Mouse (Mus musculus): ENCODE results near the gene Akt3. TPM values are rescaled to one million over a fixed set of nuclear protein-coding genes. Genes with fewer than 3 reads are reported as not detected.

The Akt3 gene
- polyA plus RNA-seq, 1 experiment from 2014 or later, result 0.54 TPM

DNA sequence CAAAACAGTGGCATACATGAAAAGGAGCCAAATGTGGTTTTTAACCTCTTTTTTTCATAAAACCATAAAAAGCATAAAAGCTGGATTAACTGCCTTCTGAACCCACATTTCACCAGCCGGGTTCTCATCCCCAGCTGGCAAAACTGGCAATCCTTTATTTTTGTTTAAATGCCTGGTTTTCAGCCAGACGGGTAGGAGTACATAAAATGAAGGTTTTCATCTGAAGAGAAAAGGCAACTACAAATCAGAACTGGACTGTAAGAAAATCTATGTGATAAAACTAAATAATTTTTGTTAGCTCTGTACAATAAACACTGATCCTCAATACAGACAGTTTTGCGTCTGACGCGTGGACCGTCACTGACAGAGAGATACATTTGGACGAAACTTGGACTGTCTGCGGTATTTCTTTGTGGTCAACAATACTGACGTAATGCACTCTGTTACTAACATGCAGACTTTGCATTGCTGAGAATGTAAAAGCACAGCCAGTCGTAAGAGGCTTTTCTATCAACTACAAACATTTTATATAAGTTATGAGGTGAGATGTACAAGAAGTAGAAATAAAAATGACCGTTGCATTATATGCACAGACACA lies 206.5 kb downstream of the Akt3 start:
- Histone ChIP-seq H3K27me3 (ENCODE audit: insufficient read depth, low read length) (no peaks in the 10 kb centered on the region), H3K9ac (replicated peaks) (no peak overlapping the region), H3K4me1 (ENCODE audit: insufficient read depth) (no peaks in the 10 kb centered on the region), H3K4me3 (ENCODE audit: low read depth, low read length) (no peak overlapping the region), H3K36me3 (replicated peaks; ENCODE audit: insufficient read depth, low read length) (no peaks in the 10 kb centered on the region), H3K9me3 (ENCODE audit: low read length) (no peaks in the 10 kb centered on the region), H3K27ac (ENCODE audit: low read depth) (no peak overlapping the region), H3K4me2 (ENCODE audit: low read depth, low read length) (no peak overlapping the region)
- TF ChIP-seq CTCF (IDR thresholded peaks at IDR 0.05; ENCODE audit: low read depth) (no peak), EP300 (IDR thresholded peaks at IDR 0.05; ENCODE audit: low read depth) (no peak)
- DNase-seq (no peak), ATAC-seq (no peak)
- WGBS (ENCODE audit: insufficient replicate concordance), result 85% methylated on average over 11 of the region's 11 CpGs

DNA sequence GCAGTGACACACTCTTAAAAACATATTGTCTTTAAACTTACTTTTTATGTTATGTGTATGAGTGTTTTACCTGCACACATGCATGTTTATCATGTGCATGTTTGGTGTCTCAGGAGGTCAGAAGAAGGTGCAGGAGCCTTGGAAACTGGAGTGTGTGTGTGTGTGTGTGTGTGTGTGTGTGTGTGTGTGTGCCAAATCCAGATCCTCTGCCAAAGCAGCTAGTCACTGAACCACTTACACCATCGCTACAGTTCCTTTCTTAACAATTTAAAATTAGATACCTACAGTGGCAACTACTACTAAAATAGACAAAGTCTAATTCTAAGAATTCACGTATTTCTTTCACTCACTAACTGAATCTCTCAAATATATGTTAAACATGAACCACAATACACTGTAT lies 209.2 kb downstream of the Akt3 start:
- H3K4me2 ChIP-seq (ENCODE audit: low read depth, low read length), result no peak overlapping the region
- no peak overlapping the region for H3K9ac ChIP-seq (replicated peaks)
- DNase-seq (no peak), ATAC-seq (no peak)
- no peak for TF ChIP-seq EP300 (IDR thresholded peaks at IDR 0.05; ENCODE audit: low read depth)
- no peak for TF ChIP-seq CTCF (IDR thresholded peaks at IDR 0.05; ENCODE audit: low read depth)
- no peaks in the 10 kb centered on the region for H3K36me3 ChIP-seq (replicated peaks; ENCODE audit: insufficient read depth, low read length)
- 85% methylated on average over 2 of the region's 2 CpGs for WGBS (ENCODE audit: insufficient replicate concordance)
- H3K9me3 ChIP-seq (ENCODE audit: low read length), result no peaks in the 10 kb centered on the region
- H3K27me3 ChIP-seq (ENCODE audit: insufficient read depth, low read length), result no peaks in the 10 kb centered on the region
- no peaks in the 10 kb centered on the region for H3K4me1 ChIP-seq (ENCODE audit: insufficient read depth)
- no peak overlapping the region for H3K27ac ChIP-seq (ENCODE audit: low read depth)
- H3K4me3 ChIP-seq (ENCODE audit: low read depth, low read length), result no peak overlapping the region

DNA sequence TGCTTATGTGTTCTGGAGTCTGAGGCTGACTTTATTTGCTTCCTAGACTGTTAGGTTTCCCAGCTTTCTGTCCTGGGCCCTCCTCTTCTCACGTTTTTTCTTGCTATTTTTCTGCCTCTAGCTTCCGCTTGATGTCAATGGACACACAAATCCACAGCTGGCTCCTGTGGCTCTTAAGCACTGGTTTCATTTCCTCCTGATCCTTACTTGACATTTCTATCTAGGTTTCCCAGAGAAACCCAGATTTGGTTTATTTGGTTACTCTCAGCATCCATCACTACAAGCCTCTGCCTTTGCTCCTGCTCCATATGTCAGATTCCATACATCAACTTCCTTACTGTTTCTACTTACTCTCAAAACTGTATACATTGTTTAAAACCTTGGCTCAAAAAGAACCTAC lies 211.0 kb downstream of the Akt3 start:
- no peak for DNase-seq
- Histone ChIP-seq H3K4me2 (ENCODE audit: low read depth, low read length) (no peak overlapping the region), H3K4me3 (ENCODE audit: low read depth, low read length) (no peak overlapping the region), H3K4me1 (ENCODE audit: insufficient read depth) (no peaks in the 10 kb centered on the region), H3K27me3 (ENCODE audit: insufficient read depth, low read length) (no peaks in the 10 kb centered on the region), H3K9me3 (ENCODE audit: low read length) (no peaks in the 10 kb centered on the region), H3K36me3 (replicated peaks; ENCODE audit: insufficient read depth, low read length) (no peaks in the 10 kb centered on the region), H3K9ac (replicated peaks) (no peak overlapping the region), H3K27ac (ENCODE audit: low read depth) (no peak overlapping the region)
- ATAC-seq, result no peak
- 72% methylated on average over 2 of the region's 2 CpGs for WGBS (ENCODE audit: insufficient replicate concordance)
- TF ChIP-seq EP300 (IDR thresholded peaks at IDR 0.05; ENCODE audit: low read depth), result no peak
- TF ChIP-seq CTCF (IDR thresholded peaks at IDR 0.05; ENCODE audit: low read depth), result no peak

DNA sequence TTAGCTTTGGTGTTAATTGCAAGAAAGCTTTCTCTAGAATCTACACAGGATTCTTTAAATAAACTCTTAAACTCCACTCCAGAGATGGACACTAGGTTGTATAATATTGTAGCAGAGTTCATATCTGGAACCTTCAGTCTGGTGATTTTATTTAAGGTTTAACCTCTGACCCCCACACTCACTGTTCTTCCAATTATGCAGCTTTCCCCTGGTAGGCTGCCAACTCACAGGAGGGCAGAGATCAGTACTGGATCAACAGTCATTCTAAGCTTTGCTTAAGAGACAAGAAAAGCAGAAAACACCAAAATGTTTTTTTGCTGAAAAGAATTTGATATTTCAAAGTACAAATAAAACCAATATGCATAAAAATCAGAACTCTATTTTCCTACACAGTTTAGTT lies 212.1 kb downstream of the Akt3 start:
- ATAC-seq, result peak; percentile 66; the same call in 1 of the 2 replicates
- no peak overlapping the region for H3K9ac ChIP-seq (replicated peaks)
- peak; percentile 57 for DNase-seq

DNA sequence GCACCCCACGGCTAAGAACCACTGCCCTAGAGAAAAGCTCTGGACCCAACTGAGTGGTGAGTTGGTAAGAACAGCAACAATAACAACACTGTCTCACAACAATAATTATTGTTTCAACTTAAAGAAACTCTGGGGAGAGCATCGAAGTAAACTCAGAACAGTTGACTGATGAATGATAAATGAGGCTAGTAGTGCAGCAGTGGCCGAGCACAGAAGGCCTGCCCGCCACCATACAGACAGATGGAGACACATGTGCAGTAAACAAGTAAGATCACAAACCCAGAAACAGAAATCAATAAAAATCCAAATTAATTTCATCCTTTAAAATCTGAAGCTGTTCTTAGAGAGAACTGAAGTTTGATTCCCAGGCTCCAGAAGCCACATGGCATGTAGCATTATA lies 217.9 kb downstream of the Akt3 start:
- Histone ChIP-seq H3K9me3 (ENCODE audit: low read length) (no peaks in the 10 kb centered on the region), H3K9ac (replicated peaks) (no peak overlapping the region), H3K27ac (ENCODE audit: low read depth) (no peak overlapping the region), H3K4me3 (ENCODE audit: low read depth, low read length) (no peak overlapping the region), H3K27me3 (ENCODE audit: insufficient read depth, low read length) (no peaks in the 10 kb centered on the region), H3K4me2 (ENCODE audit: low read depth, low read length) (no peak overlapping the region), H3K36me3 (replicated peaks; ENCODE audit: insufficient read depth, low read length) (no peaks in the 10 kb centered on the region), H3K4me1 (ENCODE audit: insufficient read depth) (no peaks in the 10 kb centered on the region)
- DNase-seq (no peak), ATAC-seq (no peak)
- TF ChIP-seq EP300 (IDR thresholded peaks at IDR 0.05; ENCODE audit: low read depth) (no peak), CTCF (IDR thresholded peaks at IDR 0.05; ENCODE audit: low read depth) (no peak)
- 75% methylated on average over 4 of the region's 4 CpGs for WGBS (ENCODE audit: insufficient replicate concordance)

More for the DNA sequence above, 212.1 kb downstream of the Akt3 start:
- H3K4me2 ChIP-seq (ENCODE audit: low read depth, low read length), result no peak overlapping the region
- no peak overlapping the region for H3K4me3 ChIP-seq (ENCODE audit: low read depth, low read length)
- no peaks in the 10 kb centered on the region for H3K4me1 ChIP-seq (ENCODE audit: insufficient read depth)
- no peaks in the 10 kb centered on the region for H3K9me3 ChIP-seq (ENCODE audit: low read length)
- no peaks in the 10 kb centered on the region for H3K27me3 ChIP-seq (ENCODE audit: insufficient read depth, low read length)
- 0 out of 2 replicates have a peak overlapping the region, but pooled peaks have one; percentile 3 for H3K27ac ChIP-seq (ENCODE audit: low read depth)
- TF ChIP-seq EP300 (IDR thresholded peaks at IDR 0.05; ENCODE audit: low read depth) (no peak), CTCF (IDR thresholded peaks at IDR 0.05; ENCODE audit: low read depth) (no peak)
- H3K36me3 ChIP-seq (replicated peaks; ENCODE audit: insufficient read depth, low read length), result no peaks in the 10 kb centered on the region

DNA sequence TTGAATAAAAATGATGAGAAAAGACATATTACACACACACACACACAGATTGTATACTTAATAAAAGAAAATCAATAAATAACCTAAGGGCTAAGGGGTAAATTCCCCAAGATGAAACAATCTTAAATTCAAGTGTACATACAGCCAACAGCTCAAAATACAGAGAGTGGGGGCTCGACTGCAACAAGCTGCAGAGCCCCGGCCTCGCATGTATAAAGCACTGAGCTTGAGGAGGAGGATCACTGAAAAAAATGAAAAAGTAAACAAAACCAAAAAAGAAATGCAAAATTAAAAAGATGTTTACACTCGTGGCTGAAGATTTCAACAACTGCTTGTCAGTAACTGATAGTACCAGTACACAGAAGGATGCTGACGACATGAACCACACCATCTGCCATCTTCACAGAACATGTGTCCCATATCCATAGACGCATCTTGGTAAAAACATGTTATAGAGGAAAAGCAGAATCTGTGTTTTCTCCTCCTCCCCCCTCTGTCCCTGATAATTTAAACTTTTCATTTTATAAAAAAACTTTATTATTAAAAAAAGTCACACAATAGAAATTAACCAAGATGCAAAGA lies 218.8 kb downstream of the Akt3 start:
- no peaks in the 10 kb centered on the region for H3K9me3 ChIP-seq (ENCODE audit: low read length)
- no peak overlapping the region for H3K4me2 ChIP-seq (ENCODE audit: low read depth, low read length)
- no peak overlapping the region for H3K4me3 ChIP-seq (ENCODE audit: low read depth, low read length)
- H3K4me1 ChIP-seq (ENCODE audit: insufficient read depth), result no peaks in the 10 kb centered on the region
- no peak overlapping the region for H3K9ac ChIP-seq (replicated peaks)
- no peaks in the 10 kb centered on the region for H3K27me3 ChIP-seq (ENCODE audit: insufficient read depth, low read length)
- no peak for DNase-seq
- WGBS (ENCODE audit: insufficient replicate concordance), result 74% methylated on average over 6 of the region's 6 CpGs
- H3K27ac ChIP-seq (ENCODE audit: low read depth), result no peak overlapping the region
- ATAC-seq, result no peak
- TF ChIP-seq EP300 (IDR thresholded peaks at IDR 0.05; ENCODE audit: low read depth) (no peak), CTCF (IDR thresholded peaks at IDR 0.05; ENCODE audit: low read depth) (no peak)
- no peaks in the 10 kb centered on the region for H3K36me3 ChIP-seq (replicated peaks; ENCODE audit: insufficient read depth, low read length)
